Mouse (Mus musculus) bone marrow macrophage, adult 2 months (primary cell): ENCODE data around the gene Acad11. TPM values are rescaled to one million over a fixed set of nuclear protein-coding genes. Genes with fewer than 3 reads are reported as not detected.

Source experiments
- H3K27ac ChIP-seq: 2 replicates; pipeline ENCODE4 v1.5.1; 2012; ENCODE audit warnings: low read depth, low read length; ENCODE audit not compliant: insufficient read depth
- H3K4me1 ChIP-seq: 2 replicates; pipeline ENCODE4 v1.6.1; 2012; ENCODE audit warnings: low read length; ENCODE audit not compliant: control insufficient read depth, insufficient read depth
- H3K4me3 ChIP-seq: 2 replicates; pipeline ENCODE4 v1.5.1; 2012; ENCODE audit warnings: mild to moderate bottlenecking, low read length, moderate library complexity; ENCODE audit not compliant: insufficient read depth
- CTCF ChIP-seq: IDR thresholded peaks from 2 replicates; pipeline ENCODE4 v1.5.1; 2012; ENCODE audit warnings: low read depth, mild to moderate bottlenecking, low read length, moderate library complexity
- POLR2A ChIP-seq: IDR thresholded peaks from 2 replicates; pipeline ENCODE4 v1.6.1; 2012; ENCODE audit warnings: mild to moderate bottlenecking, low read depth, low read length, borderline replicate concordance
- polyA plus RNA-seq: library from polyadenylated mRNA; stranded (reverse); fragments of >200 nt; gene quantifications from 2 replicates; pipeline ENCODE4 v1.2.4, GENCODE M21; 2012; ENCODE audit not compliant: missing spikeins, insufficient read depth, insufficient read length

The Acad11 gene
- polyA plus RNA-seq: 11.1 and 15.5 TPM in 2 replicates

- TF ChIP-seq CTCF (no peak), POLR2A (no peak)
- Histone ChIP-seq H3K27ac (peak within 1 kb of the TSS; percentile 44; the same call in 1 of the 2 replicates), H3K4me1 (peaks cover 4% of the 10 kb centered on the region), H3K4me3 (peak within 1 kb of the TSS; percentile 95)
These were observed at the start of gene Acad11 for GRCm38 (mm10) chr9:104063244-104063961. Acad11 (plus strand) TSS chr9:104063377.

GRCm38 (mm10) chr9:104014526-104014925 is 48.7 kb upstream of the Acad11 start:
- Histone ChIP-seq H3K4me1 (no peaks in the 10 kb centered on the region), H3K27ac (no peak overlapping the region), H3K4me3 (no peak overlapping the region)
- no peak for TF ChIP-seq POLR2A
- TF ChIP-seq CTCF: no peak

DNA sequence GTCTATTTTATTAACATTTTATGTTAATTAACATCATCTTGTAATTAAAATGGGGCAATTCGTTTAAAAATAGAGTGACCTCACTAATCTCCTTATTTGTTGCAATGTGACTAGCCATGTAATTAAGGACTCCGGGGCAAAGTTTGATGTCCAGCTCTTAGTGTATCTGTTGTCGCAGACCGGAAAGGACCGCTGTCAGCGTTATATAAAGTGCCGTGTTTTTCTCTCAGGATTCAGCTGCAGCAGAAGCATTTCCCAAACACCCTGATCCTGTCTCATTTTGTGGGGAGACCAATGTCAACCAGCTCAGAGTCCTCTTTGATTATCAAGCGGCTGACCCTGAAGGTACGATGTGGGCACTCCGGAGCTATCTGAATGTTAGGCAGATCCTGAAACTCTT is 42.2 kb upstream of the Acad11 start:
- no peak overlapping the region for H3K27ac ChIP-seq
- no peaks in the 10 kb centered on the region for H3K4me1 ChIP-seq
- no peak overlapping the region for H3K4me3 ChIP-seq
- TF ChIP-seq POLR2A (no peak), CTCF (no peak)

DNA sequence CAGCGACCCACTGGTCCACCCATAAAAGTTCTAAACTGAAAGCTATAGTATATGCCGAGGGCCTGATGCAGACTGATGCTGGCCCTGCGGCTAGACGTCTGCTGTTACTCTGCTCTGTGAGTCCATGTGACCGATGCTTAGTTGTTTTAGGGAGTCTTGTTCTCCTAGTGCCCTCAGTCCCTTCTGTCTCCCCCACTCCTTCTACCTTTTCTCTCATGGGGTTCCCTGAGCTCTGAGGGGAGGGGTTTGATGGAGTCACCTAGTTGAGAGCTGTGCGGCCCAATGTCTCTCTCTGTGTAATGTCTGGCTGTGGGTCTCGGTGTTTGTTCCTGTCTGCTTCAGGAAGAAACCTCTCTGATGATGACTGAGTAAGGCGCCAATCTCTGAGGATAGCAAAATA is 36.0 kb upstream of the Acad11 start:
- H3K4me3 ChIP-seq: no peak overlapping the region
- no peak overlapping the region for H3K27ac ChIP-seq
- no peak for TF ChIP-seq POLR2A
- no peak for TF ChIP-seq CTCF
- no peaks in the 10 kb centered on the region for H3K4me1 ChIP-seq

- Histone ChIP-seq H3K27ac (no peak overlapping the region), H3K4me3 (no peak overlapping the region), H3K4me1 (no peaks in the 10 kb centered on the region)
- TF ChIP-seq CTCF (no peak), POLR2A (no peak)
These were observed 33.3 kb upstream of the Acad11 start for GRCm38 (mm10) chr9:104029861-104030260.

- TF ChIP-seq POLR2A: no peak
- TF ChIP-seq CTCF: no peak
- no peak overlapping the region for H3K4me3 ChIP-seq
- peaks cover 8% of the 10 kb centered on the region for H3K4me1 ChIP-seq
- H3K27ac ChIP-seq: no peak overlapping the region
These were observed 28.9 kb upstream of the Acad11 start for GRCm38 (mm10) chr9:104034231-104034630.

GRCm38 (mm10) chr9:104034718-104035117 is 28.5 kb upstream of the Acad11 start:
- no peak overlapping the region for H3K4me3 ChIP-seq
- TF ChIP-seq POLR2A (no peak), CTCF (no peak)
- H3K27ac ChIP-seq: no peak overlapping the region
- H3K4me1 ChIP-seq: peaks cover 12% of the 10 kb centered on the region

DNA sequence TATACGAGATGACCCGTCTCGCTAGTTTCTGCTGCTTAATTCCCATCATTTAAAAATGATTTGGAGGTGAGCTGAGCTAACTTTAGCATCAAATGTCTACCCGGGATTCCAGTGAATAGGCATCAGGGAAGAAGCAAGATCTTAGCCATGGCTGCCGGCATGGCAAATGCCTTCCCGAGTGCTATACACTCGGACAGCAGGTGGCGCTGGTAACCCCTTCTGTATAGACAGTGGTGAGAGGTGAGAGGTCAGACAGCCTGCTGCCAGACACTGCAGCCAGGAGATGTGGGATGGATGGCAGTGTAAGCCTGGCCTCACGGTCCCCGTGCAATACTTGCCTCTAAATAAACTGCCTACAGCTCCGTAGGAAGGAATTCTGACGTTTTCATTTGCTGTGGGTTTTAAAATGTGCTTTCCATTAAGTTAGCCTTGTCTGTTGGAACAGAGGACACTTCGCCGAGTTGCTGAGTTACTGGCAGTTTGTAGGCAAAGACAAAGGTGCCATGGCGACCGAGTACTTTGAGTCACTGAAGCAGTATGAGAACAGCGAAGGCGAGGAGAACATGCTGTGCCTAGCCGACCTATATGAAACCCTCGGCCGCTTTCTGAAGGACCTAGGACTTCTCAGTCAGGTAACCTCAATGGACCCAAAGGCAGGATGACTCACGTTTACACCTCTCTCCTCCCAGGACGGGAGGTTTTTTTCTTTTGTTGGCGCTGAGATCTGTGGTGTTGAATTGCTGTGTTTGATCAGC is 27.7 kb upstream of the Acad11 start:
- H3K4me3 ChIP-seq: no peak overlapping the region
- H3K4me1 ChIP-seq: peaks cover 14% of the 10 kb centered on the region
- H3K27ac ChIP-seq: no peak overlapping the region
- TF ChIP-seq POLR2A (no peak), CTCF (peak; percentile 51; the same call in 1 of the 2 replicates)

- Histone ChIP-seq H3K27ac (no peak overlapping the region), H3K4me1 (peaks cover 14% of the 10 kb centered on the region), H3K4me3 (no peak overlapping the region)
- TF ChIP-seq POLR2A (no peak), CTCF (no peak)
These were observed 24.9 kb upstream of the Acad11 start for GRCm38 (mm10) chr9:104038266-104038665.

- Histone ChIP-seq H3K27ac (peak overlapping the region; percentile 48), H3K4me1 (peaks cover 14% of the 10 kb centered on the region)
- TF ChIP-seq POLR2A (no peak), CTCF (no peak)
These were observed 24.0 kb upstream of the Acad11 start for GRCm38 (mm10) chr9:104039031-104039695.

More at GRCm38 (mm10) chr9:104039031-104039695, 24.0 kb upstream of the Acad11 start:
- H3K4me3 ChIP-seq: peak overlapping the region; percentile 52
